Mouse (Mus musculus): ENCODE measurements around the gene Ctu1. TPM values are rescaled to one million over a fixed set of nuclear protein-coding genes. Genes with fewer than 3 reads are reported as not detected.

The Ctu1 gene
- polyA plus RNA-seq, 1 experiment from 2014 or later: 13.5 TPM

- H3K27me3 ChIP-seq (ENCODE audit: insufficient read depth, low read length): no peaks in the 10 kb centered on the region
- no peak overlapping the region for H3K4me3 ChIP-seq (replicated peaks; ENCODE audit: low read depth, low read length)
- no peak overlapping the region for H3K4me2 ChIP-seq (ENCODE audit: low read length)
- no peak for TF ChIP-seq CTCF (IDR thresholded peaks at IDR 0.05; ENCODE audit: low read depth)
- no peak overlapping the region for H3K9ac ChIP-seq (ENCODE audit: low read depth, low read length)
- no peaks in the 10 kb centered on the region for H3K9me3 ChIP-seq (replicated peaks; ENCODE audit: low read length)
- no peak for ATAC-seq (replicated peaks; ENCODE audit: low FRiP score, low read depth)
- H3K27ac ChIP-seq: no peak overlapping the region
- H3K36me3 ChIP-seq (ENCODE audit: insufficient read depth, low read length): no peaks in the 10 kb centered on the region
- no peak for DNase-seq (ENCODE audit: low spot score)
- 0 out of 2 replicates have a peak, but pooled peaks cover 3% of the 10 kb centered on the region for H3K4me1 ChIP-seq (replicated peaks; ENCODE audit: insufficient read depth, low read length)
- 72% methylated on average over 3 of the region's 3 CpGs for WGBS
Observed at GRCm38 (mm10) chr7:43710031-43710430, 38.2 kb downstream of the Ctu1 start.

GRCm38 (mm10) chr7:43712267-43712666, 40.5 kb downstream of the Ctu1 start, which contains the start of gene Klk13:
Gene Klk13, plus strand, starts transcription at chr7:43712567.
- no peak within 1 kb of the TSS for H3K9ac ChIP-seq (ENCODE audit: low read depth, low read length)
- H3K4me2 ChIP-seq (ENCODE audit: low read length): peak within 1 kb of the TSS; percentile 25
- WGBS: 60% methylated on average over 4 of the region's 4 CpGs
- ATAC-seq (replicated peaks; ENCODE audit: low FRiP score, low read depth) (no peak), DNase-seq (ENCODE audit: low spot score) (no peak)
- no peak within 1 kb of the TSS for H3K4me3 ChIP-seq (replicated peaks; ENCODE audit: low read depth, low read length)
- H3K9me3 ChIP-seq (replicated peaks; ENCODE audit: low read length): no peaks in the 10 kb centered on the region
- no peaks in the 10 kb centered on the region for H3K27me3 ChIP-seq (ENCODE audit: insufficient read depth, low read length)
- no peak within 1 kb of the TSS for H3K27ac ChIP-seq
- H3K36me3 ChIP-seq (ENCODE audit: insufficient read depth, low read length): no peaks in the 10 kb centered on the region
- 0 out of 2 replicates have a peak, but pooled peaks cover 3% of the 10 kb centered on the region for H3K4me1 ChIP-seq (replicated peaks; ENCODE audit: insufficient read depth, low read length)
- TF ChIP-seq CTCF (IDR thresholded peaks at IDR 0.05; ENCODE audit: low read depth): no peak

- DNase-seq (ENCODE audit: low spot score): peak; percentile 2
- H3K36me3 ChIP-seq (ENCODE audit: insufficient read depth, low read length): no peaks in the 10 kb centered on the region
- H3K4me1 ChIP-seq (replicated peaks; ENCODE audit: insufficient read depth, low read length): 0 out of 2 replicates have a peak, but pooled peaks cover 3% of the 10 kb centered on the region
- H3K4me2 ChIP-seq (ENCODE audit: low read length): peak overlapping the region; percentile 25
- peak; percentile 25; the same call in 1 of the 2 replicates for ATAC-seq (replicated peaks; ENCODE audit: low FRiP score, low read depth)
- H3K9me3 ChIP-seq (replicated peaks; ENCODE audit: low read length): no peaks in the 10 kb centered on the region
- no peaks in the 10 kb centered on the region for H3K27me3 ChIP-seq (ENCODE audit: insufficient read depth, low read length)
- 7% methylated on average over 9 of the region's 9 CpGs for WGBS
- H3K27ac ChIP-seq: no peak overlapping the region
- no peak overlapping the region for H3K9ac ChIP-seq (ENCODE audit: low read depth, low read length)
- no peak overlapping the region for H3K4me3 ChIP-seq (replicated peaks; ENCODE audit: low read depth, low read length)
- TF ChIP-seq CTCF (IDR thresholded peaks at IDR 0.05; ENCODE audit: low read depth): no peak
Observed at GRCm38 (mm10) chr7:43712917-43713316, 41.1 kb downstream of the Ctu1 start.

- no peak overlapping the region for H3K9ac ChIP-seq (ENCODE audit: low read depth, low read length)
- no peaks in the 10 kb centered on the region for H3K36me3 ChIP-seq (ENCODE audit: insufficient read depth, low read length)
- peak overlapping the region; percentile 25 for H3K4me2 ChIP-seq (ENCODE audit: low read length)
- H3K9me3 ChIP-seq (replicated peaks; ENCODE audit: low read length): no peaks in the 10 kb centered on the region
- DNase-seq (ENCODE audit: low spot score) (no peak), ATAC-seq (replicated peaks; ENCODE audit: low FRiP score, low read depth) (peak; percentile 17)
- 0 out of 2 replicates have a peak, but pooled peaks cover 3% of the 10 kb centered on the region for H3K4me1 ChIP-seq (replicated peaks; ENCODE audit: insufficient read depth, low read length)
- H3K4me3 ChIP-seq (replicated peaks; ENCODE audit: low read depth, low read length): no peak overlapping the region
- TF ChIP-seq CTCF (IDR thresholded peaks at IDR 0.05; ENCODE audit: low read depth): no peak
- 14% methylated on average over 19 of the region's 19 CpGs for WGBS
- no peak overlapping the region for H3K27ac ChIP-seq
- H3K27me3 ChIP-seq (ENCODE audit: insufficient read depth, low read length): no peaks in the 10 kb centered on the region
Observed at GRCm38 (mm10) chr7:43713741-43714351, 42.0 kb downstream of the Ctu1 start.

Other genes with a start within 250 kb of the Ctu1 start
- not detected in 2 replicates for gene Lim2, start 244.3 kb upstream of the Ctu1 start, polyA plus RNA-seq (2015; fragmentation: Nextera tagmentation; extraction: Ambion mirVana)
- 0.20 and 0.49 TPM in 2 replicates for gene Nkg7, start 234.9 kb upstream of the Ctu1 start, polyA plus RNA-seq (2015; fragmentation: Nextera tagmentation; extraction: Ambion mirVana)
- 0.18 TPM in 1 of 2 replicates, not detected in the other for gene Cldnd2, start 231.2 kb upstream of the Ctu1 start, polyA plus RNA-seq (2015; fragmentation: Nextera tagmentation; extraction: Ambion mirVana)
- 575 and 604 TPM in 2 replicates for gene Etfb, start 227.9 kb upstream of the Ctu1 start, polyA plus RNA-seq (2015; fragmentation: Nextera tagmentation; extraction: Ambion mirVana)
- gene Gm45233, start 227.9 kb upstream of the Ctu1 start, polyA plus RNA-seq (2015; fragmentation: Nextera tagmentation; extraction: Ambion mirVana): 0.24 and 0.29 TPM in 2 replicates
- 4.7 and 6.7 TPM in 2 replicates for gene Vsig10l, start 208.9 kb upstream of the Ctu1 start, polyA plus RNA-seq (2015; fragmentation: Nextera tagmentation; extraction: Ambion mirVana)
- gene Iglon5, start 181.9 kb upstream of the Ctu1 start, polyA plus RNA-seq (2015; fragmentation: Nextera tagmentation; extraction: Ambion mirVana): 0.25 and 0.29 TPM in 2 replicates
- not detected in 2 replicates for gene 4931406B18Rik, start 166.1 kb upstream of the Ctu1 start, polyA plus RNA-seq (2015; fragmentation: Nextera tagmentation; extraction: Ambion mirVana)
- gene Cd33, start 127.6 kb upstream of the Ctu1 start, polyA plus RNA-seq (2015; fragmentation: Nextera tagmentation; extraction: Ambion mirVana): 0.75 and 1.2 TPM in 2 replicates
- gene Zfp658, start 109.8 kb upstream of the Ctu1 start, polyA plus RNA-seq (2015; fragmentation: Nextera tagmentation; extraction: Ambion mirVana): 1.8 and 2.1 TPM in 2 replicates
- 7.8 and 9.3 TPM in 2 replicates for gene Zfp719, start 92.4 kb upstream of the Ctu1 start, polyA plus RNA-seq (2015; fragmentation: Nextera tagmentation; extraction: Ambion mirVana)
- 0.08 TPM in 1 of 2 replicates, not detected in the other for gene Zfp819, start 64.8 kb upstream of the Ctu1 start, polyA plus RNA-seq (2015; fragmentation: Nextera tagmentation; extraction: Ambion mirVana)
- not detected in 2 replicates for gene Ceacam18, start 37.3 kb upstream of the Ctu1 start, polyA plus RNA-seq (2015; fragmentation: Nextera tagmentation; extraction: Ambion mirVana)
- gene Siglece, start 11.9 kb upstream of the Ctu1 start, polyA plus RNA-seq (2015; fragmentation: Nextera tagmentation; extraction: Ambion mirVana): 0.59 and 0.68 TPM in 2 replicates
- gene Klk14, start 18.4 kb downstream of the Ctu1 start, polyA plus RNA-seq (2015; fragmentation: Nextera tagmentation; extraction: Ambion mirVana): not detected in 2 replicates
- 0.14 and 0.17 TPM in 2 replicates for gene Klk13, start 40.6 kb downstream of the Ctu1 start, polyA plus RNA-seq (2015; fragmentation: Nextera tagmentation; extraction: Ambion mirVana)
- not detected in 2 replicates for gene Klk12, start 96.9 kb downstream of the Ctu1 start, polyA plus RNA-seq (2015; fragmentation: Nextera tagmentation; extraction: Ambion mirVana)
- gene Klk11, start 102.6 kb downstream of the Ctu1 start, polyA plus RNA-seq (2015; fragmentation: Nextera tagmentation; extraction: Ambion mirVana): 0.18 TPM in 1 of 2 replicates, not detected in the other
- gene Klk10, start 109.0 kb downstream of the Ctu1 start, polyA plus RNA-seq (2015; fragmentation: Nextera tagmentation; extraction: Ambion mirVana): 0.46 and 0.51 TPM in 2 replicates
- gene Klk9, start 119.9 kb downstream of the Ctu1 start, polyA plus RNA-seq (2015; fragmentation: Nextera tagmentation; extraction: Ambion mirVana): 0.08 and 0.18 TPM in 2 replicates
- 23.1 and 26.8 TPM in 2 replicates for gene Klk8, start 125.6 kb downstream of the Ctu1 start, polyA plus RNA-seq (2015; fragmentation: Nextera tagmentation; extraction: Ambion mirVana)
- gene Klk7, start 139.3 kb downstream of the Ctu1 start, polyA plus RNA-seq (2015; fragmentation: Nextera tagmentation; extraction: Ambion mirVana): 0.14 TPM in 1 of 2 replicates, not detected in the other
- gene Klk6, start 152.5 kb downstream of the Ctu1 start, polyA plus RNA-seq (2015; fragmentation: Nextera tagmentation; extraction: Ambion mirVana): not detected in 2 replicates
- gene Klk5, start 170.0 kb downstream of the Ctu1 start, polyA plus RNA-seq (2015; fragmentation: Nextera tagmentation; extraction: Ambion mirVana): not detected in 2 replicates
- gene Klk4, start 209.1 kb downstream of the Ctu1 start, polyA plus RNA-seq (2015; fragmentation: Nextera tagmentation; extraction: Ambion mirVana): not detected in 2 replicates